Mouse (Mus musculus) layer of hippocampus, adult 9-10 months (tissue): ENCODE measurements around the gene Ccdc113.
A peak's percentile ranks its signal among the peaks of the same experiment; 100 is the strongest.

ENCODE experiments used
- DNase-seq: peaks from one replicate; pipeline ENCODE4 v3.0.0; 2022; ENCODE audit warnings: low spot score

The Ccdc113 gene

DNA sequence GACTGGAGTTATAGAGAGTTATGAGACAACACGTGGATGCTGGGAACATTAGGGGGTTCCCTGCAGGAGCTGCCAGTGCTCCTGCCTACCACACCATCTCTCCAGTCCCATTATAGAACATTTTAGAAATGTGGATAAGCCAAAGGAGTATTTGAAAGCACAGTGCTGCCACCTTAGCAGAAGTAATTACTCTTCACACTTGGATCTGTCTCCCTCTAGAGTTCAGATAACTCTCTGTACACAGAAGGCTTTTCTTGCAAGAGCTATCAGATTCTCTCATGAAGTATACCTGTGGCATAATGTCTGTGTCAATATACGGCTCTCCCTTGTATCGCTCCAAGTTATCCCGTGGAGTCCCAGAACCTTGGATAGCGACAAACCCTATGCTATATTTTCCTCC lies 5.6 kb downstream of the Ccdc113 start:
- no peak for DNase-seq

DNA sequence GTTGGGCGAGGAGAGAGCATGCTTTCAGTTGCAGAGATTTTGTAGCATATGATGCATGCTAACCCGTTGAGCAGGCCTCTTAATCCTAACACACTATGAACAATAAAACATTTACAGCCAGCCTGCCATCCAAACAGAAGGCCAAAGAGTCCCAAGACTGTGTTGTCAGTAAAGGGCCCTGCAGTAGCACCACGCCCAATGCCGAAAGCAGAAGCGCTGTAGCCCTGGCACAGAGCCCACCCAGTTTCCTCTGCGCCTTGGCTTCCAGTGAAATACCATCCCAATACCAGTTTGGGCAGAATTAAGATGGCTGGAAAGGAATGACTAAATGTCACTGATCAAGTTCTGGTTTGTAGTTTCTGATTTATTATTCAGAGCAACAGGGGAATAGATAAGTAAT lies 8.3 kb downstream of the Ccdc113 start:
- DNase-seq = no peak

DNA sequence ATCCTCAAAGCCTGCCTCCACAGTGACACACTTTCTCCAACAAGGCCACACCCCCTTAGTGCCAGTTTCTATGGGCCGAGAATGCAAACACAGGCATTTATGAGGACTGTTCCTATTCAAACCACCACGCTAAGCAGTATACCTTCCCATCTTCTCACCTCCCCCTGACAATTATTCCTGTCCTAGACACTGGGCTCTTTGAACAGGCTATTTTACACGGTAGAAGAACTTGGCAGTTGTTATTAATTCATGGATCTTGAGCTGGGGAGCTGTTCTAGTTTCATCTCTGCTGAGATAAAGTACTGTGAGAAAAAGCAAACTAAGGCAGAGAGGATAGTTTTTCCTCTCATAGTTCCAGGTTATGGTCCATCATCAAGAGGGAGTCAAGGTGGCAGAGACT lies 9.2 kb downstream of the Ccdc113 start:
- no peak for DNase-seq

DNA sequence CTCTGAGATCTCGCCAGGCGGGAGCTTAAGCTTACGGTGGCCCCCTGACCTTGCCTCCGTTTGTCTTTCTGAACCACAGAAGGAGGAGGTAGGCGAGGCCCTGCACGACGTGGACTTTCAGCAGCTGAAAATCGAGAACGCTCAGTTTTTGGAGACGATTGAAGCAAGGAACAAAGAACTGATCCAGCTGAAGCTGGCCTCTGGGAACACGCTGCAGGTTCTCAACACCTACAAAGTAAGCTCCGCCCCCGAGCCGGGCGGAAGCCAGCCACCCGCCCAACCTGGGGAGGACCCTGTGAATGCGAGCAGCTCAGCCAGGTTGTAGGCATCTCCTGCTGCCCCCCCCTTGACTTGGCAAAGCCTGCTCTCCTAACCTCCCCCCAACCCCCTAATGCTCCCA lies 11.9 kb downstream of the Ccdc113 start:
- DNase-seq = no peak

DNA sequence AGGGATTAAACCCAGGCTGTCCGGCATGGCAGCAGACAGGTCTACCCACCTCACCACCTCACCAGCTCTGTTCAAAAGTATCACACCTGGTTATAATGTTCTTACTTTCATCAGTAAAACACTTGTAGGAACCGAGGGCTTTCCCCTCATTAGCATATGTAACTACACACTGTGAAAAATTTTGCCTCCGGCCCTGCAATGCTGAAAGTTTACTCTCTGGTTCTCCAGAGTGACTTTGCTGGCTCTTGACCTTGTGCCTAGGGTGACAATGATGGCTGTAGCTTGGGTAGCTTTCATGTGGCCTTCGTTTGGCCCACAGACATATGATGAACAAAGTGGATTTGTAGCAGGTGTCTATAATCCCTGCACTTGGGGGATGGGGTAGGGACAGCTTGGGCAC lies 13.1 kb downstream of the Ccdc113 start:
- DNase-seq = no peak

DNA sequence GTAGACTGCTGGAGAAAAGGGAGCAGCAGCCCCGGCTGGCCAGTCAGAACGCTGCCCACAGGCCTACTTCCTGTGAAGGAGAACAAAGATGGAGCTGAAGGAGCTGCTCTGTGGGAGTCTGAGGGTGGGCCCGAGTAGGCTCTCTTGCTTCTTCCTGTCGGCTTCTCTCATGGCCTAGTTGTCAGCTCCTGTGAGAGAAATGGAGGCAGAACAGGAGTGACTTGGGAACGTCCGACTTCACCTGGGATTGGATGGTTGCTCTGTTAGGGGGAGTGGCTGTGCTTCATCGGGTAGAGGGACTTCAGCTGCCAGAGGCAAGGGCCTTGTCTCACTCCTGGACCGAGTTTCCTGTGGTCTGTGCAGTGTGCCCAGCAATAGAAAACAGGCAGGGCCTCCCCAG lies 14.0 kb downstream of the Ccdc113 start:
- no peak for DNase-seq

DNA sequence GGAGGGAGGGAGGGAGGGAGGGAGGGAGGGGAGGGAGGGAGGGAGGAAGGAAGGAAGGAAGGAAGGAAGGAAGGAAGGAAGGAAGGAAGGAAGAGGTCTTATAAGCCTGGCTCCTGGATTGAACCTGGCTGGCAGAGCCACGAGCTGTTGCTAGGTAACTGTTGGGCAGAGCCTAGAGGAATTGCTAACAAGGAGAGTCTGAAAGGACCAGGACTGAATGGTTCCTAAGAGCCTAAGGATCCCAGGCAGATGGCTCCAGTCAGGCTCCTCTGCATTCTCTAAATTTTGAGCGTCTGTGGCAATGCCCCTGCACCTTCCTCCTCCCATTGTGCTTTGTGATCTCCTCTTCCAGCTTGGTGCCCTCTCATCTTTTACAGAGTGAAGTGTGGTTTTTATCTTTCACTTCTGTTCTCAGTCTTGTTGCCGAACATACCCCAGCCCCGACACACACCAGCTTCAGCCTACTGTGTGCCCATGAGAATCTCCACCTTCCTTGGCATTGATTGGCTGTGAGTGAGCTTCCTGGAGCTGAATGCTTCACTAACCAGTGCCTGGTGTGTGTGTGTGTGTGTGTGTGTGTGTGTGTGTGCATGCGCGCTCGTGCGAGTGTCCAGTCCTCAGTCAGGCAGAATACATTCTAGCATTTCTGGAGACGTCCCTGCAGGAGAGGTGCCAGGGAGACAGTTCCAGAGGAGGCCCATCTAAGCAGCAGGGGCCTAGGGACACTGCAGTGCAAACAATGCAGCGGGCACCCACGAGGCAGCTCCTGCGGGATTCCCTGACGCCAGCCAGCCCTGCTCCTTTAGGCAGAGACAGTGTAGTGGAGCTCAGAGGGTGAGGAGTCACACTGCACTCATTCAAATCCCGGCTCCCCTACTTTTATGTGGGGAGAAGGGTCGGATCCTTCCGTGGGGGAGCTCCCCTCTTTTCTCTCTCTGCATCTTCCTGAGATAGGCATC lies 16.3 kb downstream of the Ccdc113 start:
- no peak for DNase-seq

DNA sequence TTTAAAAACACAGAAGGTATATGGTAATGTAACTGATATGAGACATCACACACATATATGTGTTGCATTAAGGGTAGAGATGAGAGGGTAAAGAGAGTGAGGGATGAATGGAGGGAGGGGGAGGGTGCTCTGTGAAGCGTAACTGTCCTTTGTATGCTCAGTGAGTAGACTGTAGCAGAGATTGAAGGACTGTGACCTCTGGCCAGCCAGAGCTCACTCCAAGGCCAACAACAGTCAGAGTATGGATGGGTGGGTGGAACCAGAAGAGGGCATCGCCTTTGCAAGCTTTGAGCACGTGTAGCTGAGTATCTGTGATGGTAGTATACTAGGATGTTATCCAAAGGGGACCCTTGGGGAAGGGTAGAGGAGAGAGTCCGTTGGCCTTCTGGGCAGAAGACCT lies 17.7 kb downstream of the Ccdc113 start:
- no peak for DNase-seq

DNA sequence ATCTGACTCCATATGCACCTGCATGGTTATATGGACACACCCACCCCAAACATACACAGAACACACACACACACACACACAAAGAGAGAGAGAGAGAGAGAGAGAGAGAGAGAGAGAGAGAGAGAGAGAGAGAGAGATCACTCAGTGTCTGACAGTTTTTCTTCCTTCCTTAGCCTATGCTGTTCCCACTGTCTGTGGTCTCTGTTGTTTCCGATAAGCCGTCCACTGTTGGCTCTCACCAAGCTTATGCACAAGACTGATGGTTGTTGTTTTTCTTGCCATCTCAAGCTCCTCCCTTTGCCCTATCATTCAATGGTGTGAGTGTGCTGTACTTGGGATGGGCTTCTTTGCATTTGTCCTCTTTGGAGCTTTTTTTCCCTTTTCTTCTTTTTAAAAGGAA lies 22.1 kb downstream of the Ccdc113 start:
- no peak for DNase-seq

DNA sequence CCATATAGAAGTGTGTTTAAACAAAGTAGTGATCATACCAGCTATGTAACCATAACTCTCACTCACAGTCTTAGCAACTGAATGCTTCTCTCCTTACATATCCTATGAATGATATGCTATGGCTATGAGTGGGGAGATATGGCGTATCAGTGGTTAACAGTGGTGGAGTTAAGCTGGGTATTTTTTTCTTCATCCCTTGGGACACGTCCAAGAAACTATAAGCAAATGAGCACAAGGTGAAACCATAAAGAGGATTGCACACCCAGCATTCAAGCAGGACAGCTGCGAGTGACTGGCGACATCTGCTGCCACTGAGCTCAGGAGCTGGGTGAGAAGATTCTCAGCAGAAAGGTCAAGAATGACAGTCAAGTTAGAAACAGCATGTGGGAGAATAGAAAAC lies 32.3 kb downstream of the Ccdc113 start:
- no peak for DNase-seq

DNA sequence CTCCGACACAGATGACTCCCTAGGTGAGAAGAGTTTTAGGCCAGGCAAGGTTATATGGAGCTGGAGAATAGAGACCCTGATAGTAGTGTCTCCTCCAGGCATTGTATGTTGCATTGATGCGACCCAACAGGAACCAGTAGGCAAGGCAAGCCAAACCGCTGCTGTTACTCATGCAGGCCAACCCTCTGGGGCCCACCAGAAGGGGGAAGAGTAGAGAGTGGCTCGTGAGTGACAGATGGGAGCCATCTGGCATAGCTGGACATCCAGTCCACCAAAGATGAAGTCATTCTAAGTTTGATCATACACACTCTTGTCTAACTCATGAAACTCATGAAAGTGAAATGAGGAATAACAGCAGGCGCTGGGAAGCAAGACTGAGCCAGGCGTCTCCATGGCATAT lies 32.9 kb downstream of the Ccdc113 start:
- DNase-seq = no peak

DNA sequence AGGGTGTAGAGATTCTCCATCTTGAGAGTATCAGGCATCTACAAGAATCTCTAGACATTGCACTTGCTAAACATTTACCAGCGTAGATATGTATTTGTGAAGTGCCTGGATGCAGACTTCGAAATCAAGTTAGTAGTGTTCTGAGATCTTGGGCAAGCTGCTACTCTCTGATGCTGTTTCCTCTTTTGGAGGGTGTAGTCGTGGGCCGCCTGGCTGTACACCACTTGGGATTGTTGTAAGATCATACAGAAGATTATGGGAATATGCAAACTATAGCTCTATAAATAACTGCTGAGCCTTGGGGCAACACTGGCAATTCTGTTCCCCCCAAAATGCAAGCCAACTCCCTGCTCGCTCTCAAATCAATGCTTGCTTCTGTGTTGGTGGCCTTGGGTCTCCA lies 39.3 kb downstream of the Ccdc113 start:
- no peak for DNase-seq

DNA sequence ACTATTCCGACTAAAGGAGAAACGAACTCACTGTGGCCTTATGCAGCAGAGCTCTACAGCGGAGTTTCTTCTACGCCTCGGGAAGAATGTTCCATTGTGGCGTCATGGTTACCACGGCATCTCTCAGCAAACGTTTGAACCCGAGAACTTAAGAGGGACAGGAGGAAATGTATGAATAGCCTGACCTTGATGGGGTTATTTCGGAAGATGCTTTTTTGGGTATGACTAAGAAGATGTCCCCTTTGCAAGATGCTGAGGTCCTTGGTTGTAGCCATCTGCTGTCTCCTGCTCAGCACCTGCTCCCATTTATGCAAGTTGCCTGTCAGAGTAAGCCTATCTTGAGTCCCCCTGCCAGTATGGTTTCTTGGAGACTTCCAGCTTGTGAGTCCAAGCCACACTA lies 42.4 kb downstream of the Ccdc113 start, which contains the start of gene Prss54:
Gene Prss54 (minus strand): TSS at position 101 of the 400 bp plus-strand sequence.
- no peak for DNase-seq

DNA sequence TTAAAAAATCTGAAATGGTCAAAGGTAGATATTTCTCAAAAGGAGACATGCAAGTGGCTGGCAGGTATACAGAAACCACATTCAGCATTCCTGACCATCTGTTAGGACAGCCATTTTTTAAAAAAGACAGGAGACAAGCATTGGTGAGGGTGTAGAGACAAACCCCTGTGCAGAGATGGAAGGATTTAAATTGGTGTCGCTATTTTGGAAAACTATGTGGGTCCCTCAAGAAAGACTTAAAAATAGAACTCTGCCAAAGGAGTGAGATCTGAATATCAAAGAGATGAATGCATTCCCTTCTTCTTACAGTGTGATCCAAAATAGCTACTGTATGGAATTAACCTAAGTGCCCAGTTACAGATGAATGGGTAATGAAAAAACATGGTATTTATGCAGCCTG lies 53.5 kb downstream of the Ccdc113 start:
- no peak for DNase-seq

DNA sequence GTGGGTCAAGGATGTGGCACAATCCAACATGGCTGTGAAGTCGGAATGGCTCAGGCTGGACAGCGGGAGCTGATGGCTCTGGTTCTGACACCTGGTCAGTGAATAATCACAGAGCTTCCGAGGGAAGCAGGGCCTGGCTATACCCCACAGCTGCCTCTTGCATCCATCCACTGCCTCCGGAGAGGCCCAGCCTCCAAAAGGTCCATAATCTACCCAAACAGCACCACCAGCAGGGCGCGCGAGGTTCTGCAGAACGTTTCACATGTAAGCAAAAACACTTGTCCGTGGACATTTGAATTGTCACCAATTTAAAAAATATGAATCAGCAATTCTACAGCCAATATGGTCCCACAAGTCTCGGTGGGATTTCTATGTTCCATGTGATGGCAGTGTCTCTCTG lies 55.4 kb downstream of the Ccdc113 start:
- DNase-seq = no peak

DNA sequence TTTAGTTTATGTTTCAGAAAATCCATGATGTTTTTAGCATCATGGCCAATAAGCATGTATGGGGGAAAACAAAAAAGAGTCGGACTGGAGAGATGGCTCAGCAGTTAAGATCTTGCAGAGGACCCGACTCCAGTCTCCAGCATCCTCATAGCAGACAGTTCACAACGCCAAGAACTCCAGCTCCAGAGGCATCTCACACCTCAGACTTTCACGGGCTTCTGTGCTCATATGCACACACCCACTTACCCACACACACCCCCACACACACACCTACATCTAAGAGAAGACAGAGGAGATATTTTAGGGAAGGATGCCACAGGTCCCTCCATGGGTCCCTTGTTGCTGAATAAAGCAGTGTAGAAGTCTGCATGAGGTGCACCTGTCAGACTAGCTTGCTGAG lies 56.7 kb downstream of the Ccdc113 start:
- no peak for DNase-seq

DNA sequence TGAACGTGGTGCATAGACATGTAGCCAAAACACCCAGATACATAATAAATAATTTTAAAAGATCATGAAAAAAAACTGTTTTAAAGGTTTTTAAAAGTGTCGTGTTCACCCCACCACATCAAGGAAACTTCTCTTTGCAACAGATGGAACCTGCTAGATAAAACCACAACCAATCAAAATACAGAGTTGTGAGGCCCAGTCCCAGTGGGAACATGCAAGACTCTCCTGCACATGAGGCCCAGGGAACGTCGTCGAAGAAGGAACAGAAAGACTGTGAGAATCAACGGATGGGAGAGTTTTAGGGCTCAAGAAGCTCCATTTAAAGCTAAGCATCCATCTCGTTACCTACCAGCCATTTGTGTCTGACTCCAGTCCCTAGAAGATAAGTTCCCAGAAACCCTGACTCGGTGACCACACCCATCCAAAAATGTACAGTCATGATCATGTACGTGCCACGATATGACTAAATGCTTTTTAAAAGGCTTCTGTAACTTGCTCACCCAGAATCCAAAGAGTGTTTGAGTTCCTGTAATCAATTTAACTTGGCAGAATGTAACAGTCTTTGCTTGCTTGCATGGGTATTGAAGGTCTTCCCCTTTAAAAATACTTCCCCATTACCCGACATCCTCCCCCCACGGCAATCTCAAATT lies 58.4 kb downstream of the Ccdc113 start:
- DNase-seq = no peak

DNA sequence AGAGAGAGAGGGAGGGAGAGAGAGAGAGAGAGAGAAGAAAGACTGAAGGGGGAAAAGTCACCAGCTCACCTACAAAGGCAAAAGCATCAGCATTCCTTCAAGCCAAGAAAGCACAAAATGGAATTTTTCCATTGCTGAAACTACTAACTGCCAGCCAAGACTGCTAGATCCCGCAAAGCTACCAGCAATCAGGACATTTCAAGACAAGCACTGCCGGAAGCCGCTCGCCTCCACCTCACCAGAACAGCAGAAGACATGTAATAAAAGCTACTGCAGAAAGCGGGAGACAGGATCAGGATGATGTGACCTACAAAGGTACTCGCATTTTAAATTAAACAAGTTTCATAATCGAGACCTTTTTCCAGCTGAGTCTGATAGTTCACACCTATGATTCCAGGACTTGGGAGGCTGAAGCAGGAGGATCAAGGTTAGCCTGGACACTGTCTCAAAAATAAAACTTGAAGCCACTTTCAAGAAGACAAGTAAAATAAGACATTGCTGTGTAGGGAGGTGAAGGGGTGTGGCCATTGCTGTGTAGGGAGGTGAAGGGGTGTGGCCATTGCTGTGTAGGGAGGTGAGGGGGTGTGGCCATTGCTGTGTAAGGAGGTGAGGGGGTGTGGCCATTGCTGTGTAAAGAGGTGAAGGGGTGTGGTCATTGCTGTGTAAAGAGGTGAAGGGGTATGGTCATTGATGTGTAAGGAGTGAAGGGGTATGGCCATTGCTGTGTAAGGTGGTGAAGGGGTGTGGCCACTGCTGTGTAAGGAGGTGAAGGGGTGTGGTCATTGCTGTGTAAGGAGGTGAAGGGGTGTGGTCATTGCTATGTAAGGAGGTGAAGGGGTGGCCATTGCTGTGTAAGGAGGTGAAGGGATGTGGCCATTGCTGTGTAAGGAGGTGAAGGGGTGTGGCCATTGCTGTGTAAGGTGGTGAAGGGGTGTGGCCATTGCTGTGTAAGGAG lies 59.8 kb downstream of the Ccdc113 start:
- no peak for DNase-seq

DNA sequence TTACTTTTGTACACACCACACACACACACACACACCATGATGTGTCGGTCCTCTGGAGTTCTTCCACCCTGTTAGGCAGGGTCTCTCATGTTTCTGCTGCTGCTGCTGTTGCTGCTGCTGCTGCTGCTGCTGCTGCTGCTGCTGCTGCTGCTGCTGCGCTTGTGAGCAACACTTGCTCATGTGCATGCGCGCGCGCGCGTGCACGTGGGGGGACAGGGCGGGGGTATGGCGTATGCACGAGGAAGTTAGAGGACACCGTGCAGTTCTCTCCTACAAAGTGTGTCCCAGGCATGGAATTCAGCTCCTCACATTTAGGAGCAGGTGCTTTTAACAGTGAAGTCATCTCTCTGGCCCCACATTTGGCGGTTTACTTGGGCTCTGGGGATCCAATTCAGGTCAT lies 61.2 kb downstream of the Ccdc113 start:
- DNase-seq = no peak

DNA sequence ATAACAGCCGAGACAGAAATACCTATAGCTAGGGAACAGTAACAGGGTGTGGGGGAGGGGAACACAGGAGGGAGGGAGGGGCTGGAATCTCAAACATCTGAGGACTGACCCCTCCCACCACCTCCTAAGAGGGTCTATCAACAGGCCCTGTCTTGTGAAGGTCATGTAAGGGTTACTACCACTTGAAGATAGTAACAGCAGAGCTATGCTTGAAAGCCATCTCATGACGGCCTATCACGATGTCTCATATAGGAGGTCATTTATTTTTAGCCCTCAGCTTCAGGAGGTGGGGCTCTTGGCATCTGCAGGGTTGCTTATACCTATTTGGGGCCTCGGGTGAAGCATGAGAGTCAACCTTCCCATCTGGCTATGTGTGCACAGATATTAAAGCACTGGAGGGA lies 63.0 kb downstream of the Ccdc113 start:
- DNase-seq = no peak

DNA sequence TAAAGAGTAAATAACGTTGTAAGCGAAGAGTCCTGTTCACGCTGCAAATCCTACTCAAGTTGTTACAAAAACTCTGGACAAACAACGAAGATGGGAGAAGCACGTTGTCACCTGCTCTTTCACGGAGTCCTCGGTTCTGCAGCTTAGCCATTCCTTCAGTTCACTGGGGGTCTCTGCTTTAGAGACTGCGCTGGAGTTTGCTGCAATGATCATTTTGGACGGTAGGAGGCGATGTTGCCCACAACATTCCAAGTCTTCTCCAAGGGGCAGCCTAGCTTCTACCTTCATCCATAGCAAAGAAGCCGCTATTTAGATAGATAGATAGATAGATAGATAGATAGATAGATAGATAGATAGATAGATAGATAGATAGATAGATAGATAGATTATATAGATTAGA lies 66.0 kb downstream of the Ccdc113 start:
- DNase-seq = peak; percentile 61

DNA sequence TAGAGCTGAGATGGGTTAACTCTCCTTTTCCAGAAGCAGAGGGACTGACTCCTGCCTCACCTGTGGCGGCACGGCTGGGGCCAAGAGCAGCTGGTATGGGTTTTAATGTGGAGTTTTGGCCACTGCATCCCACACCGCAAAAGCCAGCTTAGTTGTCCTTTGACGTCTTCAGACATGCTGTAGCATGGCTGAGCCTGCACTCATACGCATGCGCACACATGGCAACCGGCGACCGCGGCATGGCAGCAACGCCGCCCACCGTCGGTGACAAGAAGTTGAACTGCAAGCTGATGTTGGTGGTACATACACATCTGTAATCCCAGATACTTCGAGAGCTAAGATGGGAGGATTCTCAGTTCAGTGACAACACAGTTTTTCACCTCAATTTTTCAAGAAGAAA lies 67.4 kb downstream of the Ccdc113 start:
- DNase-seq = no peak
